Mouse (Mus musculus) heart, adult 2 months (tissue): ENCODE results near the gene Cep164.

ENCODE experiments used
- CTCF ChIP-seq: fragments of 200-600 bp; IDR thresholded peaks from 2 replicates; pipeline ENCODE4 v1.8.1; 2022; ENCODE audit warnings: antibody characterized with exemption, mild to moderate bottlenecking, moderate library complexity
- EP300 ChIP-seq: fragments of 200-500 bp; IDR thresholded peaks from 2 replicates; pipeline ENCODE4 v1.6.1; 2011; ENCODE audit warnings: low read depth, low read length, control low read depth; ENCODE audit not compliant: insufficient read depth

DNA sequence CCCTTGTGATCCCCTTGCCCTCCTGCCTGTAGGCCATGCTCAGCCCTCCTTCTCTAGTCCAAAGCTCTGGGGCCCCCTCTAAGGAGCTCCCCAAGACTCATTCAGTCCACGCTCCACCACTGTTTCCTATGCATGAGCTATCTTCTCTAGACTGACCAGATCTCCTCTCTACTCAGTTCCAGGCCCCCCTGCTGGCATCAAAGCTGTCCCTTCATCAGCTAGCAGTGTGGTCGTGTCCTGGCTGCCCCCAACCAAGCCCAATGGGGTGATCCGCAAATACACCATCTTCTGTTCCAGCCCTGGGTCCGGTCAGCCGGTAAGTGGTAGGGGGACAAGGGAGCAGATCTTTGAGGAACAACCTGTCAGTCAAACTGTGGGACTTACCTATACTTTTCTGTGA, 96.6 kb downstream of the Cep164 start:
- no peak for TF ChIP-seq CTCF
- TF ChIP-seq EP300 = no peak
